Mouse (Mus musculus) bone marrow macrophage, adult 2 months (primary cell): Measurements from ENCODE around the gene C130050O18Rik. TPM values are rescaled to one million over a fixed set of nuclear protein-coding genes. Genes with fewer than 3 reads are reported as not detected.

ENCODE experiments used
- H3K27ac ChIP-seq: 2 replicates; pipeline ENCODE4 v1.5.1; 2012; ENCODE audit warnings: low read depth, low read length; ENCODE audit not compliant: insufficient read depth
- H3K4me1 ChIP-seq: 2 replicates; pipeline ENCODE4 v1.6.1; 2012; ENCODE audit warnings: low read length; ENCODE audit not compliant: control insufficient read depth, insufficient read depth
- H3K4me3 ChIP-seq: 2 replicates; pipeline ENCODE4 v1.5.1; 2012; ENCODE audit warnings: mild to moderate bottlenecking, low read length, moderate library complexity; ENCODE audit not compliant: insufficient read depth
- CTCF ChIP-seq: IDR thresholded peaks from 2 replicates; pipeline ENCODE4 v1.5.1; 2012; ENCODE audit warnings: low read depth, mild to moderate bottlenecking, low read length, moderate library complexity
- POLR2A ChIP-seq: IDR thresholded peaks from 2 replicates; pipeline ENCODE4 v1.6.1; 2012; ENCODE audit warnings: mild to moderate bottlenecking, low read depth, low read length, borderline replicate concordance
- polyA plus RNA-seq: library from polyadenylated mRNA; stranded (reverse); fragments of >200 nt; gene quantifications from 2 replicates; pipeline ENCODE4 v1.2.4, GENCODE M21; 2012; ENCODE audit not compliant: missing spikeins, insufficient read depth, insufficient read length

Gene C130050O18Rik
- polyA plus RNA-seq, 1 experiment: 13.2 TPM

GRCm38 (mm10) chr5:139368638-139369320 lies 36.3 kb upstream of the C130050O18Rik start:
- Histone ChIP-seq H3K4me1 (peaks cover 70% of the 10 kb centered on the region), H3K27ac (no peak overlapping the region), H3K4me3 (no peak overlapping the region)
- TF ChIP-seq CTCF (no peak), POLR2A (no peak)

DNA sequence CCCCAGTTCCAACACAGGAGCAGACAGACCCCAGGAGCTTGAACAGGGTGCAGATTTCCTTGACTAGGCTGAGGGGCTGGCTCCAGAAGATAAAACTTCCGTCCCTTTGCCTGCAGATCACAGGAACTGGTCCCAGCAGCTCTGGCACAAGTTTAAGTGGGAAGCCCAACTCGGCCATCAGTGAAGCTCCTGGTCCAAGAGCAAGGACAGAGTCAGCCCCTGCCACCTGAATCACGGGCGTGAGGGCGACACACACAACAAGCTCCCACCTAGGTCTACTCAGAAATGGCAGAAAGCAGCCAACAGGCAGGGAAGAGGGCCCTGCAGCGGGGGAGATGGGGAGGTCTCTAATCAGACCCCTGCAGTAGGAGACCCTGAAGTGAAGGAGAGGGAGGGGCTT lies 34.7 kb upstream of the C130050O18Rik start:
- peak overlapping the region; percentile 94 for H3K27ac ChIP-seq
- peak overlapping the region; percentile 89 for H3K4me3 ChIP-seq
- TF ChIP-seq POLR2A (no peak), CTCF (no peak)
- peaks cover 76% of the 10 kb centered on the region for H3K4me1 ChIP-seq

DNA sequence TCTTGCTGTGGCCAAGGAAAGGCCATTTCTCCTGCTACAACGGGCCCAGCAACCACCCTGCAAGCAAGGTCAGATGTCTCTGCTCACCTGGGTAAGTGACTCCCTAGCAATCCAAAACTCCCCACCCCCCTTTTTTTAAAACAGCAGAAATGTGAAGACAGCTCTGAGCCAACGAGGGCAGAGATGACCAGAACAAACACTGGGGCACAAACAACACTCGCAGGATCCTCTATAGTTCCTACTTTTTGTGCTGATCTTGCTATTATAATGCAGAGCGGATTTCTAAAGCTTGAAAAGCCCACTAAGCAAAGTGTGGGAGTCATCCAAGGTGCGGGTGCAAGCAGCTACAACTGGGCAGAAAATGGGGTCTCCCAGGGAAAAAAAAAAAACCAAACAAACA lies 34.0 kb upstream of the C130050O18Rik start:
- 0 out of 2 replicates have a peak, but pooled peaks have one; percentile 6 for TF ChIP-seq POLR2A
- TF ChIP-seq CTCF: no peak
- H3K4me1 ChIP-seq: peaks cover 82% of the 10 kb centered on the region
- H3K4me3 ChIP-seq: peak overlapping the region; percentile 89
- peak overlapping the region; percentile 94 for H3K27ac ChIP-seq

- Histone ChIP-seq H3K4me3 (peak overlapping the region; percentile 89), H3K27ac (peak overlapping the region; percentile 94), H3K4me1 (peaks cover 82% of the 10 kb centered on the region)
- TF ChIP-seq POLR2A (no peak), CTCF (no peak)
These were observed 33.3 kb upstream of the C130050O18Rik start for GRCm38 (mm10) chr5:139371631-139372401.

- Histone ChIP-seq H3K4me3 (no peak overlapping the region), H3K27ac (peak overlapping the region; percentile 76), H3K4me1 (peaks cover 77% of the 10 kb centered on the region)
- no peak for TF ChIP-seq CTCF
- TF ChIP-seq POLR2A: no peak
These were observed 32.0 kb upstream of the C130050O18Rik start for GRCm38 (mm10) chr5:139373126-139373525.

- Histone ChIP-seq H3K4me1 (peaks cover 73% of the 10 kb centered on the region), H3K27ac (peak overlapping the region; percentile 43), H3K4me3 (no peak overlapping the region)
- TF ChIP-seq POLR2A: no peak
- TF ChIP-seq CTCF: no peak
These were observed 31.1 kb upstream of the C130050O18Rik start for GRCm38 (mm10) chr5:139373889-139374444.

GRCm38 (mm10) chr5:139374841-139375240 lies 30.2 kb upstream of the C130050O18Rik start:
- no peak for TF ChIP-seq POLR2A
- no peak for TF ChIP-seq CTCF
- Histone ChIP-seq H3K4me3 (no peak overlapping the region), H3K4me1 (peaks cover 74% of the 10 kb centered on the region), H3K27ac (peak overlapping the region; percentile 43)

GRCm38 (mm10) chr5:139377468-139378270 lies 27.4 kb upstream of the C130050O18Rik start, which contains the start of gene Gpr146:
Gene Gpr146, plus strand, starts transcription at chr5:139377697.
- Histone ChIP-seq H3K4me3 (peak within 1 kb of the TSS; percentile 51), H3K4me1 (peaks cover 61% of the 10 kb centered on the region), H3K27ac (peak within 1 kb of the TSS; percentile 98)
- TF ChIP-seq CTCF (no peak), POLR2A (no peak)

DNA sequence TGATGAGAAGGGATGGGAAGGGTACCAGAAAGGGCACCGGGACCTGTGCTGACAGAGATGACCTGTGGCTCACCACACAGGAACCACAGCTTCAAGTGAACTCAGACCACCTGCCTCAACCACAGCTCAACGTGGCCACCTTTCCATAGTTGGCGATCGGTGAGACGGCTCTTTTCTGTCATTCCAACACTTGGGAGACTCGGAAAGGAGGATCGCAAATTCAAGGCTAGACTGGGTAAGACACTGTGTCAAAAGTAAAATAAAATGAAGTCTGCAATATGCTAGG lies 26.9 kb upstream of the C130050O18Rik start:
- Histone ChIP-seq H3K27ac (peak overlapping the region; percentile 98), H3K4me3 (peak overlapping the region; percentile 51), H3K4me1 (peaks cover 61% of the 10 kb centered on the region)
- no peak for TF ChIP-seq POLR2A
- TF ChIP-seq CTCF: no peak
